Mouse (Mus musculus) kidney, postnatal 10 days (tissue): ENCODE measurements around the gene Gm6993.

Experiments
- DNase-seq: peaks from one replicate; pipeline ENCODE4 v3.0.0; 2021; ENCODE audit warnings: mixed read lengths

Gene Gm6993

GRCm38 (mm10) chr12:31240470-31240869 is at the start of gene Gm6993:
Gene Gm6993, plus strand, starts transcription at chr12:31240770.
- DNase-seq, result no peak

- DNase-seq, result peak; percentile 81
Observed at GRCm38 (mm10) chr12:31191329-31191954, 49.1 kb upstream of the Gm6993 start.

GRCm38 (mm10) chr12:31202509-31202908 is 38.1 kb upstream of the Gm6993 start:
- no peak for DNase-seq

- DNase-seq, result no peak
Observed at GRCm38 (mm10) chr12:31203746-31204455, 36.7 kb upstream of the Gm6993 start.

GRCm38 (mm10) chr12:31204898-31205297 is 35.7 kb upstream of the Gm6993 start:
- DNase-seq, result no peak

GRCm38 (mm10) chr12:31205983-31206633 is 34.5 kb upstream of the Gm6993 start:
- no peak for DNase-seq

- DNase-seq, result no peak
Observed at GRCm38 (mm10) chr12:31208766-31209165, 31.8 kb upstream of the Gm6993 start.

- DNase-seq, result no peak
Observed at GRCm38 (mm10) chr12:31209377-31209805, 31.2 kb upstream of the Gm6993 start.

GRCm38 (mm10) chr12:31213556-31213955 is 27.0 kb upstream of the Gm6993 start:
- peak; percentile 74 for DNase-seq

GRCm38 (mm10) chr12:31215003-31215402 is 25.6 kb upstream of the Gm6993 start:
- DNase-seq, result no peak

- no peak for DNase-seq
Observed at GRCm38 (mm10) chr12:31217232-31217631, 23.3 kb upstream of the Gm6993 start.

- no peak for DNase-seq
Observed at GRCm38 (mm10) chr12:31218774-31219173, 21.8 kb upstream of the Gm6993 start.

GRCm38 (mm10) chr12:31221522-31221921 is 19.0 kb upstream of the Gm6993 start:
- DNase-seq, result no peak

GRCm38 (mm10) chr12:31222282-31222681 is 18.3 kb upstream of the Gm6993 start:
- DNase-seq, result no peak

GRCm38 (mm10) chr12:31222741-31223140 is 17.8 kb upstream of the Gm6993 start:
- DNase-seq, result no peak

GRCm38 (mm10) chr12:31225451-31225850 is 15.1 kb upstream of the Gm6993 start:
- no peak for DNase-seq

GRCm38 (mm10) chr12:31227167-31227566 is 13.4 kb upstream of the Gm6993 start:
- no peak for DNase-seq

GRCm38 (mm10) chr12:31228878-31229277 is 11.7 kb upstream of the Gm6993 start:
- DNase-seq, result no peak

- DNase-seq, result peak; percentile 35
Observed at GRCm38 (mm10) chr12:31232635-31233034, 7.9 kb upstream of the Gm6993 start.

GRCm38 (mm10) chr12:31235018-31235417 is 5.6 kb upstream of the Gm6993 start:
- no peak for DNase-seq

- DNase-seq, result no peak
Observed at GRCm38 (mm10) chr12:31236861-31237595, 3.5 kb upstream of the Gm6993 start.

GRCm38 (mm10) chr12:31239031-31239583 is 1.5 kb upstream of the Gm6993 start:
- no peak for DNase-seq

- no peak for DNase-seq
Observed at GRCm38 (mm10) chr12:31239798-31240197, 772 bp upstream of the Gm6993 start.
